Mouse (Mus musculus): ENCODE measurements around the gene Kcnk2.

The Kcnk2 gene

DNA sequence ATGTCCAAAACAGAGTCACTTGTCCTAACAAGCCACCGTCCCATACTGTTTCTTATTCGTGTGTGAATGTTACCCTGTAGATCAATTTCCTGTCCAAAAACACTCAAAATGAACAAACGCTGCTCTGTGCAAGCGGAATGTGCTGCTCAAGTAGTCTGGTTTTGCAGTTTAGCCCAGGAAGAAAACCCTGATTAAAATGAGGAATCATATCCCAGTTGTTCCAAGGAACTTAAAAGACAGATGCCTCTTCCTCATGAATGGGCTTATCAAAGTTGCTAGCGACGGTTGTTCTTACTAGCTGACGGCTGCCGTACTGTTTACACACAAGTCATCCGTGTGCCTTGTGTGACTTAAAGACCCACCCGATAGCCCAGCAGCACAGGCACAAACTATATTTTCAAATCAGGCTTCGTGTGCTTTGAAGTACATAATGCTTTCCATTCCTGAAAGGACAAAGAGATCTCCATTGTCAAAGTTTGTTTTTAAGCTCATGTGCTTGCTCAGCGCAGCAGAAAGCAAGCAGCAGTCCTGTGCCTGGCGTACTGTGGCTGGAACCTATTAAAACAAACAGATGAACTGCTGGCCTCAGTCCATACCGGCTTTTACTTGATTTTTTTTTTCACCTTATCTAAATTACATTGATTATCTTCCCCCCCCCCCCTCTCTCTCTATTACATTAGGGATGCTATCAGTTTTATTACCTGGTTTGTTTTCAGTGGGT lies at the start of gene Kcnk2:
Kcnk2 (minus strand) TSS at position 51 of the 721 bp plus-strand sequence.
- no peak for DNase-seq (ENCODE audit: low spot score)

DNA sequence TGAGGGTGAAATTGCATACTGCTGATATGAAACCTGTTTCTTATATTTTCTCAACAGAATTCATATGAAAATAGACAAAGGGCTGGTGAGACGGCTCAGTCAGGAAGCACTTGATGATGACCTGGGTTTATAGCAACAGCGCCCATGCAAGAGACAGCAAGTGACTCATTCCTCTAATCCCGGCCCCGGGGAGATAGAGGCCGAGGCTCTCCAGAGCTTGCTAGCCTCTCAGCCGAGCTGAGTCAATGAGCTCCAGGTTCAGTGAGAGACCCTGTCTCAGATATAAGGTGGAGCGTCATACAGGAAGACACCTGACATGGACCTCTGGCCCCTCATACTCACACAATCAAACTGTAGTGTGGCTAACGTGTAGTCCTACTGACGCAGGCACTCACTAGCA lies 38.7 kb upstream of the Kcnk2 start:
- no peak for DNase-seq (ENCODE audit: low spot score)

DNA sequence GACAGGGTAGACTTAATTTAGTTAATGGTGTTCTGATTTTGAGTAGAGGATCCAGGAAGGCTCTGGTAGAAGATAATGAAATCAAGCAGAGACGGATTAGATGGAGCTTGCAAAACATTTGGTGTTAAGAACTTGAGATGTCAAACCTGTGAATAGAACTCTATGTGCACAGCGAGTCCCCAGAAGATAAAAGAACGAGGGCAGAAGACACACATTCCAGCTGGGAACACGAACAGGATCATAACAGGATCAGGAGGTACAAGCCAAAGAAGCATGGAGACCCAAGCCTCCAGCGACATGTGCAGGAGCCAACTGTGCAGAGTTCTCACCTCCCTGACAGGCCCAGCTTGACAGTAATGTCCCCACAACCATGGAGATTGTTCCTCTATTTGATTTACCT lies 35.1 kb upstream of the Kcnk2 start:
- no peak for DNase-seq (ENCODE audit: low spot score)

DNA sequence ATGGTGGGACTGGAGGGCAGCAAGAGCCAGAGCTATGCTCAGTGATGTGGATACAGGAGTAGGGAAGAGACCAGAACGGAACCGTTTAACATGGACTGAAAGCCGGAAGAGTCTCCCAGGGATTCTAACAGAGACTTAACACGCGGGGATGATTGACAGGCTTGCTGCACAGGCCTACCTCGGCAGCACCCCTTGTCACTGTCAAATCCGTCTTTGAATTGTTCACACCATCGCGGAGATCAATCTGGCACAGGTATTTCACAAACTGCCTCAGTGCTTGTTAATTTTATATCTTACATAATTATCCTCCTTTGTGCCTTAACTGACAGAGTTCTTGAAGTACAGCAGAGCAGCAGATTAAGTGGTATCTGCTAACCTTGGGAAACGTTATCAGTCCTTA lies 33.4 kb upstream of the Kcnk2 start:
- no peak for DNase-seq (ENCODE audit: low spot score)

GRCm38 (mm10) chr1:189431479-189431878 lies 29.4 kb upstream of the Kcnk2 start:
- DNase-seq (ENCODE audit: low spot score) = no peak

GRCm38 (mm10) chr1:189430534-189430933 lies 28.5 kb upstream of the Kcnk2 start:
- DNase-seq (ENCODE audit: low spot score) = no peak

DNA sequence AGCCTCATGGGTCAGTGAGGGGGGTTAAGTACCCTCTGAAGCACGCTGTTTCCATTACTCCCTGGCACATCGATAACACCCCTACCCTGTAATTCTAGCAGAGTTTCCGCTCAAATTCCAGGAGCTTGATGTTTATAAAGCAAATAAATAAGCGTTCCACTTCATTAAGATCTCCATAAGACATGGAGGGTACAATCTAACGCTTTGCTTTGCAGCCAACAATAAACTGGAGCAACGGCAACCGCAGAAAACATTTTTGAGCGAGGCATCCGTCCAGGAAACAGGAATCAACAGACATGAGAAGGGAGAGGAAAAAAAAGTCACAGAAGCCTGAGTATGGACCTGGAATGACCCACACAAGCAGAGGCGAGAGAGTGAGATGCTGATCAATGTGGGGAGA lies 27.5 kb upstream of the Kcnk2 start:
- no peak for DNase-seq (ENCODE audit: low spot score)

GRCm38 (mm10) chr1:189426252-189426651 lies 24.2 kb upstream of the Kcnk2 start:
- no peak for DNase-seq (ENCODE audit: low spot score)

- DNase-seq (ENCODE audit: low spot score) = no peak
These were observed 17.8 kb upstream of the Kcnk2 start for GRCm38 (mm10) chr1:189419914-189420313.

DNA sequence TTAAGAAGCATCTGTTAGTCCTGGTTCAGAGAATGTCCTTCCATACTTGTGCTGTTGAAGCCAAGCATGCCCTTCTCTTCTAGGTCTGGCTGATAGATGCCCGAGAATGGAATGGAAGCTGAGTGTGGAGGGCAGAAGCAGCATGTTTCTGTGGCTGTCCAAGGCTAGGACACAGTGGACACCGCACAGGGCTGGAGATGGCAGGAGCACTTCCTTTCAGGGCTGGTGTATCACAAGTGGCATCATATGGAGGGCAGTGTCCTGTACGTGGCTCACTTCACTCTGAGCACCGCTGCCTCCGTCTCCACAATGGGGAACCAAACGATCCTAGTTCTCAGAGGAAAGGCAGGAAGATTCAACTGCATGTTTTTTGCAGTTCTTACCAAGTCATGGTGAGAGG lies 7.8 kb upstream of the Kcnk2 start:
- no peak for DNase-seq (ENCODE audit: low spot score)

- no peak for DNase-seq (ENCODE audit: low spot score)
These were observed 3.1 kb upstream of the Kcnk2 start for GRCm38 (mm10) chr1:189405221-189405620.

DNA sequence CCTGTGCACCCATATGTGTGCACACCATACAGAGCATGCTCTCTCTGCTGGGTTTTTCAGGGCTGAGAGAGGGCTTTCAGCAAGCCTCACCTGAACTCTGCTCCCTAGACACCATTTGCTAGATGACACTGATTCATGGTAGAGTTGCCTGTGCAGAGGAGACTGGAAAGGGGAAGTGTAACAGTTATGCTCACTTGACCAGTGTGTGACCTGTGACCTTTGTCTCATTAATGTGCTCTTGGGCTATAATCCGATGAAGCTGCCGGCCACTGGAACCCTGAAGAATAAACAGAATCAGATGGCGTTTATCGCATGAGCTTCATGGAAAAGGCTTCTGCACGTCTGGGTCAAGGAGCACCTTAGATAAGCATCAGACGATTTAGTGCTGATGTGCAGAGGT lies 1.5 kb upstream of the Kcnk2 start:
- DNase-seq (ENCODE audit: low spot score) = no peak

- no peak for DNase-seq (ENCODE audit: low spot score)
These were observed 1.1 kb upstream of the Kcnk2 start for GRCm38 (mm10) chr1:189403139-189403538.

DNA sequence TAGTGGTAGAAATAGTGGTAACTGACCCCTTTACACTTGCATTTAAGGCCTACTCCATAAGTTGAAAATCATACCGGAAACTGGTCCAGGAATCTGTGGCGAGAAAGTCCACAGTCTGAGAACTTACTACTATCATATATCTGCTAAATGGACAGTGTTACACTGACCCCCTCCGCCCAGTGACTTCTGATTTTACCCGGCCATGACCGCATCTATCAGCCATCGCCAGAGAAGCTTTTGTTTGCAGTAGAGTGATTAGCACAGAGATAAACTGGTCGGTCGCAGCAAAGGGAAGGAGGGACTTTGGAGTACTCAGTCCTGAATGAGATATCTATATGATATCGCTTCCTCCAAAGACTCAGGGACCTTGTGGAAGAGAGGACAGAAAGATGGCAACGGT lies 15.2 kb downstream of the Kcnk2 start:
- DNase-seq (ENCODE audit: low spot score) = no peak

- DNase-seq (ENCODE audit: low spot score) = no peak
These were observed 15.9 kb downstream of the Kcnk2 start for GRCm38 (mm10) chr1:189386141-189386540.

DNA sequence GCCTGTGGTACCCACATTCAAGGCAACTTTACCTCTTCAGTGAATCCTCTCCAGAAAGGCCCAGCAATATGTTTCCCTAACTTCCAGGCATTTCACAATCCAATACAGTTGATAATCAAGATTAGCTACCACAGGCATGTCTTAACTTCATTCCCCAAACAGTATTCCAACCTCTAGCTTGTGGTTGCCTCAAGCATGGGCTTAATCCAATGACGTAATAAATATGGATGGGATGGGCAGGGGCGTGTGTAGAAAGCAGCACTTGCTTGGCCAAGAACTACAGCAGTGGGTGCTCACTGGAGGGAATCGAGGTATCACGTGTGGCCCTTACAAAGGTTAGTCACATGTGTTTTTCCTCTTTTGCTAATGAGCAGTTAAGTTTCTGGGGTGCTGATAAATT lies 34.4 kb downstream of the Kcnk2 start:
- DNase-seq (ENCODE audit: low spot score) = no peak

DNA sequence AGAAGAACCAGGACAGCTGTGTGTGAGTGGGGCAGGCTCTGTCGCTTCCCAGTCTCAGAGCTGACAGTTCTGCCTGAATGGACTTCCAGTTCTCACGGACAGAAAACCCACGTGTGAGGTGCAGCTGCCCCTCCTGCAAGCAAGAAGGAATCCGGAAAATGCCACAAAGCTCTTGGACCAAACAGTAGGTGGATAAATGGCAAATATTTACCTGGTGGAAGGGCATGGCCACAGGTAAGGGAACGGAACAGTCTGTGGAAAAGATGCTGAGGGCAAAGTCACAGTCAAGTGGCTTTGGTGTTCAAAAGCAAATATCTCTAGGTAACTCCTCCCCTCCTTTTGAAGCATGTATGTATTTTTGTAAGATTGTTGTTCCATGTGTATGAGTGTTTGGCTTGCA lies 37.9 kb downstream of the Kcnk2 start:
- no peak for DNase-seq (ENCODE audit: low spot score)

DNA sequence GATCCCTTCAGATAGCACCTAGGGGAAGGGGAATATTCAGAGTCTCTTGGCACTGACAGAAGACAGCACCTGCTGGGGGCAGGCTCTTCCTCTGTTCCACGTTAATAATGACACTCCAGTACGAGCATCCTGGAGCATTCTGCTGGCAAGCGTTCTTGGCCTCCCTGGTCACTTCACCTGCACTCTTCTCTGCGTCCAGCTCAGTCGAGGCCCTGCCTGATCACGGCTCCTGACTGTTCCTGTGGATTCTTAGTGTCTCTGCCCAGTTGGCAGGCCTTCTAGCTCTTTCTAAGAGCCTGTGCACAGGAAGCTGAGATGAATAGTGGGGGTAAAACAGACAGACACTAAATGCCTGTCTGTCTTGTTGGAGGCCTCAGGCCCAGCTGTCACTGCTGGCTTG lies 39.5 kb downstream of the Kcnk2 start:
- DNase-seq (ENCODE audit: low spot score) = no peak

- no peak for DNase-seq (ENCODE audit: low spot score)
These were observed 42.4 kb downstream of the Kcnk2 start for GRCm38 (mm10) chr1:189359699-189360098.

GRCm38 (mm10) chr1:189353887-189354286 lies 48.2 kb downstream of the Kcnk2 start:
- no peak for DNase-seq (ENCODE audit: low spot score)

GRCm38 (mm10) chr1:189351804-189352203 lies 50.3 kb downstream of the Kcnk2 start:
- DNase-seq (ENCODE audit: low spot score) = no peak

- DNase-seq (ENCODE audit: low spot score) = no peak
These were observed 52.9 kb downstream of the Kcnk2 start for GRCm38 (mm10) chr1:189349205-189349604.

DNA sequence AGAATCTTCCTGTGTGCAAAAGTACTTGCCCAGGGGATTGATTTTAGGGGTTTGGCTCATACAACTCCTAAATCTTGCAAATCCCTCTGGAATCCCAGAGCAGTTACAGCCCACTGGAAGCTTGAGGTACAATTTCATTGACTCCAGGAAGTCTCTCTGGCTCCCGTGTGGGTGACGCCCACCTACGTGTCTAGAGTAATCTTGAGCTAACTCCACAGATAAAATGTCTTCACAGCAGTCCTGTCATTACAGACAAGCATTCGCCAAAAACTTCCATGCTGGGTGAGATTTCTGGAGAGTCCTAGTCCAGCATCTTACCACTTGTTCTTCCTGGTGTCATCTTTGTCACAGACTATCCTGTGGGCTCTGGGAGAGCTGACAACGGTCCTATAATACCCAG lies 56.9 kb downstream of the Kcnk2 start:
- no peak for DNase-seq (ENCODE audit: low spot score)

All from c-Kit-positive CD71-positive TER-119-positive erythroid progenitor cells, embryonic 14.5 days (primary cell).